Mouse (Mus musculus): ENCODE measurements around the gene Gm42669. TPM values are rescaled to one million over a fixed set of nuclear protein-coding genes. Genes with fewer than 3 reads are reported as not detected.
A peak's percentile ranks its signal among the peaks of the same experiment; 100 is the strongest.

Gene Gm42669
- 0.28 and 0.57 TPM in 2 replicates for polyA plus RNA-seq (2014; fragmentation: Nextera tagmentation; extraction: Ambion mirVana)

DNA sequence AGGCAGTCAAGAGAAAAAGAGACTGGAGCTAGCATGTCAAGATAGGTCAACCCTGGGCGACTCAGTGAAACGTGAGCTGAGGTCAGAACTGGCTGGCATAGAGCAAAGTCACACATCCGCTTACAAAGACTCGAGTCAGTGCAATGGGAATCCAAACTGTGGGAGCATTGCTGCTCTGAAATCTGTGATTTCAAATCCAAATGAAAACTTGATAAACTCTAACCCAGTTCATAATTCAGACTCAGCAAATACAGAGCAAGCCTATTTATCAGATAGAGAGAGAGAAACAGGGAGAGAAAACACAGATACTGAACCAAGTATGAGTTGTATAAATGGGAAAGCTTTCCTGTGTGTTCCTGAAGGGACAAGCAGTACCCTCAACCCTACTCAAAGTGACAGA lies at the start of gene Gm42669:
Gene Gm42669 (plus strand): TSS at position 301 of the 400 bp plus-strand sequence.
- H3K27ac ChIP-seq (ENCODE audit: low read depth, low read length) = no peak within 1 kb of the TSS
- no peaks in the 10 kb centered on the region for H3K36me3 ChIP-seq (ENCODE audit: control insufficient read depth, insufficient read depth, low read length)
- no peaks in the 10 kb centered on the region for H3K4me1 ChIP-seq (replicated peaks; ENCODE audit: control insufficient read depth, insufficient read depth, low read length)
- no peak within 1 kb of the TSS for H3K4me2 ChIP-seq (replicated peaks; ENCODE audit: low read depth, low read length)
- no peak within 1 kb of the TSS for H3K9ac ChIP-seq (ENCODE audit: low read depth, low read length)
- WGBS = 72% methylated on average over 4 of the region's 4 CpGs
- H3K27me3 ChIP-seq (ENCODE audit: control insufficient read depth, insufficient read depth, low read length) = no peaks in the 10 kb centered on the region
- no peaks in the 10 kb centered on the region for H3K9me3 ChIP-seq (ENCODE audit: control insufficient read depth, low read length)
- ATAC-seq (ENCODE audit: low FRiP score) = no peak
- DNase-seq (ENCODE audit: low spot score) = no peak
- no peak within 1 kb of the TSS for H3K4me3 ChIP-seq (ENCODE audit: low read depth, low read length)

DNA sequence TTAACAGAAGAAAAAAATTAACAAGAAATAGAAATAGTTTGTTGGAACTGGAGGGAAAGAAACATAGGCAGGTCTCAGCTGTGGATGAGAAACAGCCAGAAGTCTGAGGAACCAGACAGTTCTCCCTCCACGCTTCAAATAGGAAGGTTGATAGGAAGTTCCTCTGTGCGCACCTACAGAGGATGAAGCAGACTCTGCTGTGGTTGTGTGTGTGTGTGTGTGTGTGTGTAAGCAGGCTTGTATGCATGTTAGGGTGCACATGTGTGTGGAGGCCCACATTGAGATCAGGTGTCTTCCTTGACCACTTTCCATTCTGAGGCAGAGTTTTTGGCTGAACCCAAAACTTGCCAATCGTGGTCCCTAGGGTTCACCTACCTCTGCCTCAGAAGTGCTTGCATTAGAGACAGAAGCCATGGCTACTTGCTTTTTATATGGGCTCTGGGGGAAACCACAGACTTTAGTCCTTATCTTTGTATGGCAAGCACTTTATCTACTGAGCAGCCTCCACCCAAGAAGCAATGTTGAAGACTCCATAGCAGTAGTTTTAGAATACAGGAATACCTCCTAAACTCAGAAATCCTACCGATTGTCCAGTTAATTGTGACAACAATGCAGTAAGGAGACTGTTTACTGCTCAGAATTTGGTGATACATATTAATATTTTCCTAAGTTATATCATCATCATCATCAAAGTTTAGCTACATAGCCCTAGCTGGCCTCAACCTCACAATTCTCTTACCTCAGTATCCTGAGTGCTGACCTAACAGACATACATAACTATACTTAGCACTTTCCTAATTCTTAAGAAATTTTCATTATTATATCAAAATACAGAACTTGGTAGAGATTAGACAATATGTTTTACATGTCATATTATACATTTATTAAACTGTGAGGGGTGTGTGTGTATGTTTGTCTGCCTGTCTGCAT lies 45.0 kb upstream of the Gm42669 start:
- Histone ChIP-seq H3K9me3 (ENCODE audit: control insufficient read depth, low read length) (no peaks in the 10 kb centered on the region), H3K36me3 (ENCODE audit: control insufficient read depth, insufficient read depth, low read length) (no peaks in the 10 kb centered on the region), H3K4me2 (replicated peaks; ENCODE audit: low read depth, low read length) (no peak overlapping the region), H3K4me3 (ENCODE audit: low read depth, low read length) (no peak overlapping the region), H3K4me1 (replicated peaks; ENCODE audit: control insufficient read depth, insufficient read depth, low read length) (no peaks in the 10 kb centered on the region), H3K27ac (ENCODE audit: low read depth, low read length) (no peak overlapping the region), H3K27me3 (ENCODE audit: control insufficient read depth, insufficient read depth, low read length) (no peaks in the 10 kb centered on the region), H3K9ac (ENCODE audit: low read depth, low read length) (no peak overlapping the region)
- DNase-seq (ENCODE audit: low spot score) = no peak
- 92% methylated on average over 4 of the region's 4 CpGs for WGBS
- ATAC-seq (ENCODE audit: low FRiP score) = no peak

DNA sequence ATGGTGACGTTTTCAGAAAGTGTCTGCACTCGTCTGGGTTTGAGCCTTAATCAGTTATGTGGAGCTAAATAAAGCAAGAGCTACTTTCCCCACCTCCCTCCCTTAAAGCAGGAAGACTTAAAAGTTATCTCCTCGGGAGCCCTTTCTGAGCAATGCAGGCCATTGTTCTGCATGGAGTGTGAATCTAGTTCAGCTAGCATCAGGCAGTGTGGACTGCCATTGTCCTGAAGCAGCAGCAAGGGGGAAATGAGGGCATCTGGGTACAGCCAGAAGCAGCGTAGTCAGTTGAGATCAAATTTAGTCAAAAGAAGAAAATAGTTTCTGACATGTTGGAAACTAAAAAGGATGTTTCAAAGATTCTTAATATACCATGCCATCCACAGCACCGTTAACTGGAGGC lies 40.9 kb upstream of the Gm42669 start:
- H3K36me3 ChIP-seq (ENCODE audit: control insufficient read depth, insufficient read depth, low read length) = no peaks in the 10 kb centered on the region
- no peak overlapping the region for H3K4me2 ChIP-seq (replicated peaks; ENCODE audit: low read depth, low read length)
- no peak overlapping the region for H3K9ac ChIP-seq (ENCODE audit: low read depth, low read length)
- DNase-seq (ENCODE audit: low spot score) (no peak), ATAC-seq (ENCODE audit: low FRiP score) (no peak)
- no peaks in the 10 kb centered on the region for H3K9me3 ChIP-seq (ENCODE audit: control insufficient read depth, low read length)
- no peaks in the 10 kb centered on the region for H3K4me1 ChIP-seq (replicated peaks; ENCODE audit: control insufficient read depth, insufficient read depth, low read length)
- H3K27me3 ChIP-seq (ENCODE audit: control insufficient read depth, insufficient read depth, low read length) = no peaks in the 10 kb centered on the region
- 47% methylated on average over 5 of the region's 5 CpGs for WGBS
- no peak overlapping the region for H3K27ac ChIP-seq (ENCODE audit: low read depth, low read length)
- H3K4me3 ChIP-seq (ENCODE audit: low read depth, low read length) = no peak overlapping the region

DNA sequence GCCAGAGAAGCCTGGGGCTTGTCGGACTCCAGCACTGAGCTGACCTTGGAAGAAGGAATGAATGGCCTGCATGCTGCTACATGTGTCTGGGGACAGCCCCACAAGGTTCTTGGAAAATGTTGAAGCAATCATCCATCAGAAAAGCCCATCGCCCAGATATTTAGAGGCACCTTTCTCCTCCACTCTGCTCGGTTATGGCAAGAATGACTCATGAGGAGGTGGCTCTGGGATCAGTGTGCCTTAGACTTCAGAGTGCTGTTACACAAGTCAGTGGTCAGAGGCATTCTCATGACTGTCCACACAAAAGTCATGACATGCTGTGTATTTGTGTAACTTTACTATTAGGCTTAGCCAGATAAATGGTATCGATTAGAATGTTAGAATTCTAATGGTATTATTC lies 40.3 kb upstream of the Gm42669 start:
- no peak overlapping the region for H3K9ac ChIP-seq (ENCODE audit: low read depth, low read length)
- no peak for DNase-seq (ENCODE audit: low spot score)
- WGBS = 78% methylated on average over 4 of the region's 4 CpGs
- H3K27ac ChIP-seq (ENCODE audit: low read depth, low read length) = no peak overlapping the region
- ATAC-seq (ENCODE audit: low FRiP score) = no peak
- no peaks in the 10 kb centered on the region for H3K9me3 ChIP-seq (ENCODE audit: control insufficient read depth, low read length)
- H3K36me3 ChIP-seq (ENCODE audit: control insufficient read depth, insufficient read depth, low read length) = no peaks in the 10 kb centered on the region
- H3K27me3 ChIP-seq (ENCODE audit: control insufficient read depth, insufficient read depth, low read length) = no peaks in the 10 kb centered on the region
- H3K4me1 ChIP-seq (replicated peaks; ENCODE audit: control insufficient read depth, insufficient read depth, low read length) = no peaks in the 10 kb centered on the region
- H3K4me3 ChIP-seq (ENCODE audit: low read depth, low read length) = no peak overlapping the region
- no peak overlapping the region for H3K4me2 ChIP-seq (replicated peaks; ENCODE audit: low read depth, low read length)

DNA sequence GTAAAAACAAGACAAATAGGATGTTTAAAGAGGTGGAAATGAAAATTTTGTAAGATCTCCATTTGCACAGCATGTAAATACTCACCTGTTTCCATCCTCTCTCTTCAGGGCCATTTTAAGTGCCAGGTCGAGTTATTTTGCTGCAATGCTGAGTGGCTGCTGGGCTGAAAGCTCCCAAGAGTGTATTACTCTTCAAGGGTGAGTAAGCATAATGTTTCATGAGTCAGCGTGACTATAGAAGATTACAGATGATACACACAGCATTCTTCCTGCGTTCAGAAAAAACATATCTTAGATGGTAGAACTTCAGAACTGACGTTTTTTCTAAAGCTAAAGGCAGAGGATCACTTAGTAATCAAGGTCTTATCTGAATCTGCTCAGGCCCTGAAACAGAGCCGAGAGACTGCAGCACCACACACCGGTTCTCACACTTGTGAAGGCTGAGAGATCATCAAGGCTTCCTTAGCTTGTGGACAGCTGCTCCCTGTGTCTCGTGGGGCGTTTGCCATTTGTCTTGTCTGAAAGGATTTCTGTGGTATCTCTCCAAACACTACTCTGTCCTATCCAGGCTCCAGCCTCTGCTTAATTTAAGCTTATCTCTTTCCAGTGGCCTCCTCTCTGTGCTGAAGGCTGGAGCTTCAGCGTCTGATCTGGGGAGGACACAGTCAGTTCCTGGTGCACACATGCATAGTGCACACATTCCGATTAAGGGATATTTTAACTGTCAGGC lies 36.7 kb upstream of the Gm42669 start:
- Histone ChIP-seq H3K4me3 (ENCODE audit: low read depth, low read length) (no peak overlapping the region), H3K27me3 (ENCODE audit: control insufficient read depth, insufficient read depth, low read length) (no peaks in the 10 kb centered on the region), H3K27ac (ENCODE audit: low read depth, low read length) (no peak overlapping the region), H3K4me1 (replicated peaks; ENCODE audit: control insufficient read depth, insufficient read depth, low read length) (no peaks in the 10 kb centered on the region), H3K9ac (ENCODE audit: low read depth, low read length) (no peak overlapping the region), H3K4me2 (replicated peaks; ENCODE audit: low read depth, low read length) (no peak overlapping the region), H3K9me3 (ENCODE audit: control insufficient read depth, low read length) (no peaks in the 10 kb centered on the region), H3K36me3 (ENCODE audit: control insufficient read depth, insufficient read depth, low read length) (no peaks in the 10 kb centered on the region)
- no peak for ATAC-seq (ENCODE audit: low FRiP score)
- WGBS = 83% methylated on average over 10 of the region's 10 CpGs
- DNase-seq (ENCODE audit: low spot score) = peak; percentile 10

DNA sequence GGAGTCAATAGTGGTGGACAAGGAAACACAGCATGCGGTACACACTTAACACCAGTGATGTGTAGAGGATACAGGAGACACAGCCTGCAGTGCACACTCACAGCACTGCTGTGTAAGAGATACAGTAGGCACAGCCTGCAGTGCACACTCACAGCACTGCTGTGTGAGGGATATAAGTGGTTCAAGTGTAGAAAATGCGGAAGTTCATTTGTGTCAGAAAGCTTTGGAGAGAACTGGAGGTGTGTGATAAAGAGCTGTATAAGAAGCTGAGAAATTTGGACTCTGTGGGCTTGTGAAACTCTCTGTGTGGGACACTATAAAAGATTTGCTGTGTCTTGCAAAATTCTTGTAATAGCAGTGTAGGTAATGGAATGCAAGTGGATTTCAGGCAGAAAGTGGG lies 27.2 kb upstream of the Gm42669 start:
- no peaks in the 10 kb centered on the region for H3K27me3 ChIP-seq (ENCODE audit: control insufficient read depth, insufficient read depth, low read length)
- H3K36me3 ChIP-seq (ENCODE audit: control insufficient read depth, insufficient read depth, low read length) = no peaks in the 10 kb centered on the region
- WGBS = 96% methylated on average over 2 of the region's 2 CpGs
- DNase-seq (ENCODE audit: low spot score) = no peak
- H3K9ac ChIP-seq (ENCODE audit: low read depth, low read length) = no peak overlapping the region
- no peak for ATAC-seq (ENCODE audit: low FRiP score)
- no peak overlapping the region for H3K27ac ChIP-seq (ENCODE audit: low read depth, low read length)
- H3K4me3 ChIP-seq (ENCODE audit: low read depth, low read length) = no peak overlapping the region
- no peak overlapping the region for H3K4me2 ChIP-seq (replicated peaks; ENCODE audit: low read depth, low read length)
- H3K9me3 ChIP-seq (ENCODE audit: control insufficient read depth, low read length) = no peaks in the 10 kb centered on the region
- no peaks in the 10 kb centered on the region for H3K4me1 ChIP-seq (replicated peaks; ENCODE audit: control insufficient read depth, insufficient read depth, low read length)

DNA sequence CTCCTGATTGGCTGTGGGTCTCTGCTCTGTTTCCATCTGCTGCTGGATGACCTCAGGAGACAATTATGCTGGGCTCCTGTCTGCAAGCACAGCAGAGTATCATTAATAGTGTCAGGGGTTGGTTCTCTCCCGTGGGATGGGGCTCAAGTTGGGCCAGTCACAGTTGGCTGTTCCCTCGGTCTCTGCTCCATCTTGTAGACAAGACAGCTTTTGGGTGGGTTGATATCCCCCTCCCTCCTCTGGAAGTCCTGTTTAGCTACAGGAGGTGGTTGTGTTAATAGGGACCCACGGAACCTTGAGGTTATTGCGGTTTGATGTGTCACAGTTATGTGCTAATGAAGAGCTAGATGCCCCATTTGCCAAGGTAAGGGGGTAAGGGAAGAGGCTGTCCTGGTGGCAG lies 18.4 kb upstream of the Gm42669 start:
- Histone ChIP-seq H3K27me3 (ENCODE audit: control insufficient read depth, insufficient read depth, low read length) (no peaks in the 10 kb centered on the region), H3K27ac (ENCODE audit: low read depth, low read length) (no peak overlapping the region), H3K36me3 (ENCODE audit: control insufficient read depth, insufficient read depth, low read length) (no peaks in the 10 kb centered on the region), H3K9me3 (ENCODE audit: control insufficient read depth, low read length) (no peaks in the 10 kb centered on the region), H3K4me3 (ENCODE audit: low read depth, low read length) (no peak overlapping the region), H3K9ac (ENCODE audit: low read depth, low read length) (no peak overlapping the region), H3K4me2 (replicated peaks; ENCODE audit: low read depth, low read length) (no peak overlapping the region), H3K4me1 (replicated peaks; ENCODE audit: control insufficient read depth, insufficient read depth, low read length) (no peaks in the 10 kb centered on the region)
- ATAC-seq (ENCODE audit: low FRiP score) = no peak
- DNase-seq (ENCODE audit: low spot score) = no peak
- 68% methylated on average over 4 of the region's 4 CpGs for WGBS

DNA sequence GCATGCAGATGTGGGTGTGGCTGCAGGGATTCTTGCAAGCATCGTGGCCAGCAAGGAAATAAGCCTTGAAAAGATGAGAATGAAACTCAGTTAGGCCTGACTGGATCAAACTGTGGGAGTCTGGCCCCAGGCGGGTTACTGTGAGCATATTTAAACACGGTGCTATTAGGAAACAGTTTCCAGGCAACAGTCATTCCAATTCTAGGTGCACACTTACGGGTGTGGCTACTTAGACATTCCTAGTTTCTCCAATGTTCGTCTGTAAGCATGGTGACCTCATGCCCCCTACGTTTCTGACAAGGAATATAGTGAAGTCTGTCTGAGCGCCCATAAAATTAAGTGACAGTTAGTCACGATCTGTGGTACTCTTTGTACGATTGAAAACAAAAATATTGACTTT lies 16.4 kb upstream of the Gm42669 start:
- no peak for ATAC-seq (ENCODE audit: low FRiP score)
- DNase-seq (ENCODE audit: low spot score) = no peak
- Histone ChIP-seq H3K4me1 (replicated peaks; ENCODE audit: control insufficient read depth, insufficient read depth, low read length) (no peaks in the 10 kb centered on the region), H3K9ac (ENCODE audit: low read depth, low read length) (no peak overlapping the region), H3K27me3 (ENCODE audit: control insufficient read depth, insufficient read depth, low read length) (no peaks in the 10 kb centered on the region), H3K9me3 (ENCODE audit: control insufficient read depth, low read length) (no peaks in the 10 kb centered on the region), H3K4me3 (ENCODE audit: low read depth, low read length) (no peak overlapping the region), H3K27ac (ENCODE audit: low read depth, low read length) (no peak overlapping the region), H3K4me2 (replicated peaks; ENCODE audit: low read depth, low read length) (no peak overlapping the region), H3K36me3 (ENCODE audit: control insufficient read depth, insufficient read depth, low read length) (no peaks in the 10 kb centered on the region)
- 88% methylated on average over 9 of the region's 9 CpGs for WGBS
